Mouse (Mus musculus): ENCODE measurements around the gene Pold1. TPM values are rescaled to one million over a fixed set of nuclear protein-coding genes. Genes with fewer than 3 reads are reported as not detected.

Pold1 gene
- polyA plus RNA-seq, 1 experiment = 18.1 TPM

GRCm38 (mm10) chr7:44547041-44547440, 1.6 kb downstream of the Pold1 start:
- H3K27ac ChIP-seq (ENCODE audit: control insufficient read depth, insufficient read depth, low read depth, low read length) = no peak overlapping the region
- H3K27me3 ChIP-seq (ENCODE audit: control insufficient read depth, insufficient read depth, low read length) = no peaks in the 10 kb centered on the region
- H3K4me1 ChIP-seq (ENCODE audit: control insufficient read depth, insufficient read depth, low read length) = peaks cover 6% of the 10 kb centered on the region
- TF ChIP-seq POLR2A (IDR thresholded peaks at IDR 0.05; ENCODE audit: control insufficient read depth, low read depth, low read length) (no peak), CTCF (IDR thresholded peaks at IDR 0.05; ENCODE audit: control insufficient read depth, insufficient read depth, insufficient replicate concordance, low read depth, low read length) (no peak)
- no peak overlapping the region for H3K4me3 ChIP-seq (ENCODE audit: control insufficient read depth, low read depth, low read length)
- no peaks in the 10 kb centered on the region; the same call in 1 of the 2 replicates for H3K36me3 ChIP-seq (ENCODE audit: control insufficient read depth, insufficient read depth, low read length)

GRCm38 (mm10) chr7:44546274-44546673, 2.4 kb downstream of the Pold1 start:
- peaks cover 6% of the 10 kb centered on the region for H3K4me1 ChIP-seq (ENCODE audit: control insufficient read depth, insufficient read depth, low read length)
- no peak for TF ChIP-seq POLR2A (IDR thresholded peaks at IDR 0.05; ENCODE audit: control insufficient read depth, low read depth, low read length)
- no peak for TF ChIP-seq CTCF (IDR thresholded peaks at IDR 0.05; ENCODE audit: control insufficient read depth, insufficient read depth, insufficient replicate concordance, low read depth, low read length)
- no peak overlapping the region for H3K4me3 ChIP-seq (ENCODE audit: control insufficient read depth, low read depth, low read length)
- H3K27me3 ChIP-seq (ENCODE audit: control insufficient read depth, insufficient read depth, low read length) = no peaks in the 10 kb centered on the region
- H3K36me3 ChIP-seq (ENCODE audit: control insufficient read depth, insufficient read depth, low read length) = no peaks in the 10 kb centered on the region; the same call in 1 of the 2 replicates
- H3K27ac ChIP-seq (ENCODE audit: control insufficient read depth, insufficient read depth, low read depth, low read length) = no peak overlapping the region

DNA sequence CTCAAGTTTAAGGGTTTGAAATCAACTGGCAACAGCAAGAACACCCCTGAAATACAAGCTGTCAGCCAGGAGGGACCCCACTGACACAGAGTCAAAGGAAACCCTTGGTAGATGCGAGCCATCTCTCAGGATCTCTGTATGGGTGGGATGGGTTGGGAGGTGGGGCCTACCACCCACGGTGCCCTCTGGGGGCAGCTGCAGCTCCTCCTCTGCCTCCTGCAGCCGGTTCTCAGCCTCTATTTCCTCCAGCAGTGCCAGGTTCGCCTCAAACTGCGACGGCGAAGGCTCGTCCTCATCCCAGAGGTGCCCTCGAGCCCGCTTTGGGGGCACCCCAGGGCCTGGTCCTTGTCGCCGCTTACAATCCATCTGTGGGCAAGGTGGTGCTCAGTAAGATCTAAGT, 5.6 kb downstream of the Pold1 start:
- H3K36me3 ChIP-seq (ENCODE audit: control insufficient read depth, insufficient read depth, low read length) = no peaks in the 10 kb centered on the region

DNA sequence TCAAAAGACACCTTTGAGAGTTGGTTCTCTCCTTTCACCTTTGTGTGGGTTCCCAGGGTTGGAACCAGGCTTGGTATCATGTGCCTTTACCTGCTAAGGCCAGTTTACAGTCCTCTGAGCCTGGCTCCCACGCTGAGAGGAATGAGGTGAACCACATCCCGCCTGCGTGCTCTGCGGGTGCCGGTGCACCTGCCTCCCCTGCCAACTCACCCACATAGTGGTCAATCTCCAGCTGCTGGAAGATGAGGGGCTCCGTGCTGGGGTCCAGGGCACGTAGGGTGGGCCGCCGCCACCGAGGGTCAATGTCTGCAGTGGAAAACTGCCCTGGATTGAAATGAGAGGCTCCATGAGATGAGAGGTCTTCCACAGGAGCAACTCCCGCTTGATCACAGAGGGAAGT, 6.1 kb downstream of the Pold1 start:
- no peaks in the 10 kb centered on the region for H3K27me3 ChIP-seq (ENCODE audit: control insufficient read depth, insufficient read depth, low read length)
- H3K4me1 ChIP-seq (ENCODE audit: control insufficient read depth, insufficient read depth, low read length) = peaks cover 6% of the 10 kb centered on the region
- H3K4me3 ChIP-seq (ENCODE audit: control insufficient read depth, low read depth, low read length) = no peak overlapping the region
- H3K36me3 ChIP-seq (ENCODE audit: control insufficient read depth, insufficient read depth, low read length) = no peaks in the 10 kb centered on the region
- TF ChIP-seq CTCF (IDR thresholded peaks at IDR 0.05; ENCODE audit: control insufficient read depth, insufficient read depth, insufficient replicate concordance, low read depth, low read length) (no peak), POLR2A (IDR thresholded peaks at IDR 0.05; ENCODE audit: control insufficient read depth, low read depth, low read length) (no peak)
- no peak overlapping the region for H3K27ac ChIP-seq (ENCODE audit: control insufficient read depth, insufficient read depth, low read depth, low read length)

More for the DNA sequence above, 5.6 kb downstream of the Pold1 start:
- peaks cover 9% of the 10 kb centered on the region for H3K4me1 ChIP-seq (ENCODE audit: control insufficient read depth, insufficient read depth, low read length)
- no peak for TF ChIP-seq CTCF (IDR thresholded peaks at IDR 0.05; ENCODE audit: control insufficient read depth, insufficient read depth, insufficient replicate concordance, low read depth, low read length)
- no peak for TF ChIP-seq POLR2A (IDR thresholded peaks at IDR 0.05; ENCODE audit: control insufficient read depth, low read depth, low read length)
- H3K4me3 ChIP-seq (ENCODE audit: control insufficient read depth, low read depth, low read length) = no peak overlapping the region
- H3K27me3 ChIP-seq (ENCODE audit: control insufficient read depth, insufficient read depth, low read length) = no peaks in the 10 kb centered on the region
- H3K27ac ChIP-seq (ENCODE audit: control insufficient read depth, insufficient read depth, low read depth, low read length) = no peak overlapping the region

DNA sequence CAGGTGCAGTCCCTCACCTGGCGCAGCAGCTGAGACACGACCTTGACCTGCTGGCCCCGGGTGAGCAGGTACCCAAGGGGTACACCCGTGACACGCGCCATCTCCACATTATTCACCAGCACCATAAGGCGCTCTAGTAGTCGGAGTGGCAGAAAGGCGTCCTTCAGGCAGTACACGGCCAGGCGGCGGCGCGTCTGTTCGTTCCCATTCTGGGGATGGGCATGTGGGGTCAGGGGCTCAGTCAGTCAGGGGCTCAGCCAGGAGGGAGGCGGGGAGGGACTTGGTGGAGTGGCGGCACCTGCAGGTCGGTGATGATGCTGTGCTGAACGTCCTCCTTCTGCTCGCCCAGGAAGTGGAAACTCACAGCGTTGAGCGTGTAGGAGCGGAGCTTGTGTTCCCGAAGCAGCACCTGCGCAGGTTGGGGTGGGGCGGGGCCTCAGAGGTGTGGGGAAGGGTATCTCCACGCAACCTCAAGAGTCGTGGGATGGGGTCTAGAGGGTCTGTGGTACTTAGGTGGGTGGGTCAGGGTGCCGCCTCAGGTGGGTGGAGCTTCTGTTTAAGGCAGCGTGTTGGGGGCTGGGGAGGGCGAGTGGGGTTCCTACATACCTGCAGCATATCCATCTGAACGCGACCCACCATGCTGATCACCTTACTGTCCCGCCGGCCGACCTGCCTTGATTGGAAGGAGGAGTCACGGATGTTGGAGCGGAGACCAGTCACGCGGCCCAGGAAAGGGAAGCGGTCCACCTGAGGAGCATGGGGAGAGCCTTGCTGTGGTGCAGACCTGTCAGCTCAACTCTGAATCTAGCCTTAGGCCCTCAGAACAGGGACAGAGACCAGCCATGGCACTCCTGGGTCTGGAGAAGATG, 9.7 kb downstream of the Pold1 start:
- H3K27me3 ChIP-seq (ENCODE audit: control insufficient read depth, insufficient read depth, low read length) = no peaks in the 10 kb centered on the region
- H3K36me3 ChIP-seq (ENCODE audit: control insufficient read depth, insufficient read depth, low read length) = no peaks in the 10 kb centered on the region
- H3K4me1 ChIP-seq (ENCODE audit: control insufficient read depth, insufficient read depth, low read length) = peaks cover 6% of the 10 kb centered on the region; the same call in 1 of the 2 replicates
- no peak overlapping the region for H3K27ac ChIP-seq (ENCODE audit: control insufficient read depth, insufficient read depth, low read depth, low read length)
- TF ChIP-seq CTCF (IDR thresholded peaks at IDR 0.05; ENCODE audit: control insufficient read depth, insufficient read depth, insufficient replicate concordance, low read depth, low read length) = no peak
- no peak for TF ChIP-seq POLR2A (IDR thresholded peaks at IDR 0.05; ENCODE audit: control insufficient read depth, low read depth, low read length)
- no peak overlapping the region for H3K4me3 ChIP-seq (ENCODE audit: control insufficient read depth, low read depth, low read length)

- Histone ChIP-seq H3K27me3 (ENCODE audit: control insufficient read depth, insufficient read depth, low read length) (no peaks in the 10 kb centered on the region), H3K4me1 (ENCODE audit: control insufficient read depth, insufficient read depth, low read length) (peaks cover 6% of the 10 kb centered on the region; the same call in 1 of the 2 replicates), H3K4me3 (ENCODE audit: control insufficient read depth, low read depth, low read length) (no peak overlapping the region), H3K36me3 (ENCODE audit: control insufficient read depth, insufficient read depth, low read length) (no peaks in the 10 kb centered on the region), H3K27ac (ENCODE audit: control insufficient read depth, insufficient read depth, low read depth, low read length) (no peak overlapping the region)
- TF ChIP-seq CTCF (IDR thresholded peaks at IDR 0.05; ENCODE audit: control insufficient read depth, insufficient read depth, insufficient replicate concordance, low read depth, low read length) (no peak), POLR2A (IDR thresholded peaks at IDR 0.05; ENCODE audit: control insufficient read depth, low read depth, low read length) (no peak)
Measured at GRCm38 (mm10) chr7:44537496-44537895, 11.2 kb downstream of the Pold1 start.

DNA sequence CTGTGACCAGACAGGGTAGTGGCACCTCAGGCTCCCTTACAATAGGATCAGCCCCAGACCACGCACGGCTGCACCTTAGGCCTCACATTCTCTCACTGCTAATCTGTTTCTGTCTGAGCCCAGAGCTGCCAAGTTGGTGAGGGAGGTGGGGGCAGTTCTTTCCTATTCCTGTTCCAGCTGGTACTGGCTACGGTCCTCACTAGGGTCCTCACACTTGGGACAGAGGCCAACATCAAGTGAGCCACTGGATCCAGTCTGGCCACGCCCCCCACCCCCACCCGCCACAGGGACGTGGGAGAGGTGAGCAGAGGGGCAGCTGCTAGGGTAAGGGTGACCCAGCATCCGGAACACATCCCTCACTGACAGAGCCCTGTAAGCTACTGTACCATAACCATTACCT, 11.6 kb downstream of the Pold1 start:
- Histone ChIP-seq H3K27ac (ENCODE audit: control insufficient read depth, insufficient read depth, low read depth, low read length) (no peak overlapping the region), H3K36me3 (ENCODE audit: control insufficient read depth, insufficient read depth, low read length) (no peaks in the 10 kb centered on the region), H3K4me3 (ENCODE audit: control insufficient read depth, low read depth, low read length) (no peak overlapping the region), H3K27me3 (ENCODE audit: control insufficient read depth, insufficient read depth, low read length) (no peaks in the 10 kb centered on the region), H3K4me1 (ENCODE audit: control insufficient read depth, insufficient read depth, low read length) (peaks cover 6% of the 10 kb centered on the region; the same call in 1 of the 2 replicates)
- TF ChIP-seq CTCF (IDR thresholded peaks at IDR 0.05; ENCODE audit: control insufficient read depth, insufficient read depth, insufficient replicate concordance, low read depth, low read length) = no peak
- TF ChIP-seq POLR2A (IDR thresholded peaks at IDR 0.05; ENCODE audit: control insufficient read depth, low read depth, low read length) = no peak
